Mouse (Mus musculus): ENCODE results near the gene Nutf2. TPM values are rescaled to one million over a fixed set of nuclear protein-coding genes. Genes with fewer than 3 reads are reported as not detected.
"Not testable (repeated sequence)": the region's sequence is repeated elsewhere in the genome, so short reads cannot be mapped to it uniquely, and the experiment has no call there.

The Nutf2 gene
- polyA plus RNA-seq, 1 experiment from 2014 or later, result 67.6 TPM

DNA sequence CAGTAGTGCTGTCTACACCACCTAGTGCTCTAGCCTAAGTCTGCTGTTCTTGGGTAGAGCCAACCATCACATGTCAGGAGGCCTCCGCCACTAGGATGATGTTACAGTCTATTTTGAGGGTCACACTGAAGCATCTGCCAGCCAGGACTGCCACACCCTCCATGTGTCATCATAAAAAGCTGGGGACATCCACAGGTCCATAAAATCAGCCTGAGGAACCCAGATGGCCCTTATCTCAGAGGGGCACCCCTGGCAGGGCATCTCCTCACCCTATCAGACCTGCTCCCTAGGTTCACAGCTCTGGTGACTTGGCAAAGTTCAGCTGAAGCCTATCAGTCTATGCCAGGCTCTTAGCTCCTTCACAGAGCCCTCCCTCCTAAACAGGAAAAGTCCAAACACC lies 39.5 kb upstream of the Nutf2 start:
- H3K27me3 ChIP-seq (ENCODE audit: insufficient read depth, low read length), result no peaks in the 10 kb centered on the region
- no peaks in the 10 kb centered on the region for H3K9me3 ChIP-seq (ENCODE audit: low read length)
- peak; percentile 6; the same call in 1 of the 2 replicates for TF ChIP-seq CTCF (IDR thresholded peaks at IDR 0.05; ENCODE audit: low read depth)
- TF ChIP-seq EP300 (IDR thresholded peaks at IDR 0.05; ENCODE audit: low read depth), result peak; percentile 100
- peak overlapping the region; percentile 60 for H3K9ac ChIP-seq (replicated peaks)
- ATAC-seq, result peak; percentile 98
- peaks cover 40% of the 10 kb centered on the region for H3K4me1 ChIP-seq (ENCODE audit: insufficient read depth)
- H3K4me3 ChIP-seq (ENCODE audit: low read depth, low read length), result 0 out of 2 replicates have a peak overlapping the region, but pooled peaks have one; percentile 18
- 43% methylated on average over 1 of the region's 1 CpGs for WGBS (ENCODE audit: insufficient replicate concordance)
- peaks cover 65% of the 10 kb centered on the region for H3K36me3 ChIP-seq (replicated peaks; ENCODE audit: insufficient read depth, low read length)
- H3K27ac ChIP-seq (ENCODE audit: low read depth), result peak overlapping the region; percentile 97
- peak; percentile 83 for DNase-seq
- H3K4me2 ChIP-seq (ENCODE audit: low read depth, low read length), result peak overlapping the region; percentile 80

DNA sequence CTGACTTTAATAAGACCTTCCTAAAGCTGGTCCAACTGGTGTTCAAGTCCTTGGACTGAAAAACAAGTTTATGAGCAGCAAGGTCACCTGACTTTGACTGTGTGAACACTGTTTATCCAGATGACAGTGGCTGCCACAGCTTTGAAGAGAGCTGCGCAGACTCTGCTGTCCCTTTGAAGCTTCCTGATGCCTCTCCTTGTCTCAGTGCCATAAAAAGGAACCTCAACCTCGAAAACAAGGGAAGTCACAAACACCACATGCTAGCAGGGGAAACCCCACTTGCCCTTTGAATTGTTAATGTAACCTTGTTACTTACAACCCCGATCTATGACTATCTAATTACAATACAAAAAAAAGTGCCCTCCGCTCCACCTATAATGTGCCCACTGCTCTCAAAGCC lies 34.9 kb upstream of the Nutf2 start:
- Histone ChIP-seq H3K36me3 (replicated peaks; ENCODE audit: insufficient read depth, low read length) (peaks cover 45% of the 10 kb centered on the region), H3K27ac (ENCODE audit: low read depth) (peak overlapping the region; percentile 97), H3K27me3 (ENCODE audit: insufficient read depth, low read length) (no peaks in the 10 kb centered on the region), H3K9me3 (ENCODE audit: low read length) (no peaks in the 10 kb centered on the region), H3K4me1 (ENCODE audit: insufficient read depth) (peaks cover 25% of the 10 kb centered on the region), H3K4me3 (ENCODE audit: low read depth, low read length) (peak overlapping the region; percentile 98), H3K4me2 (ENCODE audit: low read depth, low read length) (peak overlapping the region; percentile 80), H3K9ac (replicated peaks) (peak overlapping the region; percentile 97)
- ATAC-seq, result no peak
- 59% methylated on average over 4 of the region's 4 CpGs for WGBS (ENCODE audit: insufficient replicate concordance)
- TF ChIP-seq CTCF (IDR thresholded peaks at IDR 0.05; ENCODE audit: low read depth) (no peak), EP300 (IDR thresholded peaks at IDR 0.05; ENCODE audit: low read depth) (no peak)
- DNase-seq, result no peak

DNA sequence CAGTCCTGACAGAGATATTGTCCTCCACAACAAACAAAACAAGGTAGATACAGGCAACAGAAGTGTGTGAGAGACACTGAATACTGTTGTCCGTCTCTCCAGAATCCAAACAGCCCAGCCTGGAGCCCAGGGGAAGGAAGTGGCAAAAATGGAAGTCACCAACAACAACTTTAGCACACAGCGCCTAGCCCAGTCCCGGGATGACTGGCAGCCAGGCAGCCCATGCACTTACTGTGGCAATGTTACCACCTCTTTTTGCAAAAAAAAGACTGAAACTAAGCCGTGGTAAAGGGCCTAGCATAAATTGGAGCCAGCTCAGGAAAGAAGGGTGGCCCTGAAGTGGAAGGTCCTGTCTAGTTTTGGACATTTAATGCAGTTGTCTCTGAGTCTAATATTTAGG lies 34.0 kb upstream of the Nutf2 start:
- DNase-seq, result peak; percentile 45
- Histone ChIP-seq H3K36me3 (replicated peaks; ENCODE audit: insufficient read depth, low read length) (peaks cover 36% of the 10 kb centered on the region), H3K9ac (replicated peaks) (peak overlapping the region; percentile 97), H3K27ac (ENCODE audit: low read depth) (peak overlapping the region; percentile 97), H3K4me1 (ENCODE audit: insufficient read depth) (peaks cover 19% of the 10 kb centered on the region), H3K4me2 (ENCODE audit: low read depth, low read length) (peak overlapping the region; percentile 80), H3K4me3 (ENCODE audit: low read depth, low read length) (peak overlapping the region; percentile 98), H3K9me3 (ENCODE audit: low read length) (no peaks in the 10 kb centered on the region), H3K27me3 (ENCODE audit: insufficient read depth, low read length) (no peaks in the 10 kb centered on the region)
- TF ChIP-seq EP300 (IDR thresholded peaks at IDR 0.05; ENCODE audit: low read depth) (no peak), CTCF (IDR thresholded peaks at IDR 0.05; ENCODE audit: low read depth) (no peak)
- 2% methylated on average over 4 of the region's 4 CpGs for WGBS (ENCODE audit: insufficient replicate concordance)
- ATAC-seq, result no peak

DNA sequence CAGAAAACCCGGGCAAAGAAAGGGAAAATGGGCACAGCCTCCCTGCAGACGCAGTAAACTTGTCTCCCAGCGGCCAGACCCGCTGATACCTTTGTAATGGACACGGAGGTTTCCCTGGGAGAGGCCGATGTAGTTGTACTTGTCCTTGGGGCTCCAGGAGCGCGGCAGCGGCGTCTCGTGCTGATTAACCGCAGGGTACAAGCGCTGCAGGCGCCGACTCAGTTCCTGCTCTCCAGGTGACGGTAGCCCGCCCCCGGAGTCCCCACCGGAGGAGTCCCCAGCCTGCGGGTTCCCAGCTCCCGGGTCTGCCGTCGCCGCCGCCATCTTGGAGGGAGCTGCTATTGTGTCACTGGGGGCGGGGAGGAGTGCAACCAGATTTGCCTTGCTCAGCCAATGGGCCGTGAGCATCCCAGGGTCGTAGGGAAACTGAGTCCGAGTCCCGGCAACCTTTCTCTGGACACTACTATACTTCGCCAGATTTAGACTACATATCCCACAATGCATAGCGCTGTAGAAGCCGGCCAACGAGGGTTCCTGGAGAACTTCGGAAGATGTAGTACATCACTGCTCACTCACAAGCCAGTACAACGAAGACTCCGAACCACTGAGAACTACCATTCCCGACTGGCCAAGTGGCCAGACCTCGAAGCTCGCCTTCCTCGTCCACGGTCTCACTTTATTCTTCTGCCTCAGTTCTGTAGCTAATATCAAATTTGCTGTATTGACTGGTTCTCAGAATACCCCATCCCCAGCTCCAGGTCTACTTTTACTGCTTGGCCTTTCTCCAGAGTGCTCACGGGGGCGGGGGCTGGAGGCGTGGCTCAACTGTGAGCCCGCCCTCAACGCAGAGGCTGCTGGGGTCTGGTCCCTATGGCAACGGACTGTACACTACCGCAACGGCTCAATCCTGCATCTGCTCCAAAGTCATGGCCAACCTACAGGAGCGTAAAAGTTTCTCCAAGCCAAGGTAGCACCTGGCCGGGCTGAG lies 33.2 kb upstream of the Nutf2 start, which contains the start of the genes Ranbp10 and Tsnaxip1:
Gene Ranbp10, minus strand, starts transcription at position 490 of the 988 bp plus-strand sequence.
Gene Tsnaxip1, plus strand, starts transcription at position 871 of the 988 bp plus-strand sequence.
- ATAC-seq (peak; percentile 95), DNase-seq (peak; percentile 95)
- Histone ChIP-seq H3K4me3 (ENCODE audit: low read depth, low read length) (peak within 1 kb of the TSS; percentile 98), H3K4me2 (ENCODE audit: low read depth, low read length) (peak within 1 kb of the TSS; percentile 80), H3K36me3 (replicated peaks; ENCODE audit: insufficient read depth, low read length) (peaks cover 30% of the 10 kb centered on the region), H3K4me1 (ENCODE audit: insufficient read depth) (peaks cover 13% of the 10 kb centered on the region), H3K9me3 (ENCODE audit: low read length) (no peaks in the 10 kb centered on the region), H3K9ac (replicated peaks) (peak within 1 kb of the TSS; percentile 97), H3K27me3 (ENCODE audit: insufficient read depth, low read length) (no peaks in the 10 kb centered on the region), H3K27ac (ENCODE audit: low read depth) (peak within 1 kb of the TSS; percentile 97)
- peak; percentile 76 for TF ChIP-seq EP300 (IDR thresholded peaks at IDR 0.05; ENCODE audit: low read depth)
- TF ChIP-seq CTCF (IDR thresholded peaks at IDR 0.05; ENCODE audit: low read depth), result no peak
- whole genome bisulfite sequencing (ENCODE audit: insufficient replicate concordance), result under 1% methylated on average over 52 of the region's 52 CpGs

DNA sequence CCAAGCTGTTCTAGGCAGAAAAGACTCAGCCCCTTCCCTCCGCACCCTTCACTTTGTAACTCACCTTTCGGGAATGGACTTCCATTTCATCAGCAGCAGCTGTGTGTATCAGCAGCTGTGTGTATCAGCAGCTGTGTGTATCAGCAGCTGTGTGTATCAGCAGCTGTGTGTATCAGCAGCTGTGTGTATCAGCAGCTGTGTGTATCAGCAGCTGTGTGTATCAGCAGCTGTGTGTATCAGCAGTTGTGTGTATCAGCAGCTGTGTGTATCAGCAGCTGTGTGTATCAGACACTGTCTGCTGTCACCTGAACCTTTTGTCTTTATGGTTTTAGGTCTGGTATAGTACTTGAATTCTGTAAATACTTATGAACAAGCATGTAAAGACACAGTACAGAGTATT lies 26.6 kb upstream of the Nutf2 start:
- H3K9me3 ChIP-seq (ENCODE audit: low read length); H3K27me3 ChIP-seq (ENCODE audit: insufficient read depth, low read length); DNase-seq; ATAC-seq; H3K36me3 ChIP-seq (replicated peaks; ENCODE audit: insufficient read depth, low read length); H3K4me1 ChIP-seq (ENCODE audit: insufficient read depth): not testable (repeated sequence)
- 55% methylated on average over 2 of the region's 2 CpGs for WGBS (ENCODE audit: insufficient replicate concordance)
- peak overlapping the region; percentile 68 for H3K27ac ChIP-seq (ENCODE audit: low read depth)
- peak; percentile 95 for TF ChIP-seq EP300 (IDR thresholded peaks at IDR 0.05; ENCODE audit: low read depth)
- peak overlapping the region; percentile 29 for H3K4me3 ChIP-seq (ENCODE audit: low read depth, low read length)
- peak overlapping the region; percentile 36 for H3K9ac ChIP-seq (replicated peaks)
- peak overlapping the region; percentile 56 for H3K4me2 ChIP-seq (ENCODE audit: low read depth, low read length)

DNA sequence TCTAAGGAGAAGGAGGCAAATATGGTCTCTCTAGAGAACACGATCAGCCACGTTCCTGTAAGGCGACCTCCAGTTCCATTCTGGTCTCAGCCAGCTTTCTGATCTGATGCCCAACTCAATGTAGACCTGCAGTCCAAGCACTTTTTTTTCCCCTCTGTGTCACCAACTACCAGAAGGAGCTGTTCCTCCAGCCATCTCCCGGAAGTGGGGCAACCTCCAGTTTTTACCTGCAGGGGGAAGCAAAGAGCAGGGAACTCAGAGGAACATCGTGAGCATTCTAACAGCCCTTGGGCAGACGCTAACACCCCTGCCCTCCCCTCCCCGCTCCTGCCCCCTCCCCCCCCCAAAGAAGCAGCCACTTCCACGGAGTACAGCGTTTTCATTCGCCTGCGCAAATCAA lies 25.1 kb upstream of the Nutf2 start:
- H3K36me3 ChIP-seq (replicated peaks; ENCODE audit: insufficient read depth, low read length), result no peaks in the 10 kb centered on the region
- no peak for TF ChIP-seq EP300 (IDR thresholded peaks at IDR 0.05; ENCODE audit: low read depth)
- TF ChIP-seq CTCF (IDR thresholded peaks at IDR 0.05; ENCODE audit: low read depth), result peak; percentile 89
- no peaks in the 10 kb centered on the region for H3K9me3 ChIP-seq (ENCODE audit: low read length)
- H3K4me2 ChIP-seq (ENCODE audit: low read depth, low read length), result peak overlapping the region; percentile 37
- peak; percentile 66 for ATAC-seq
- 25% methylated on average over 11 of the region's 11 CpGs for WGBS (ENCODE audit: insufficient replicate concordance)
- peaks cover 6% of the 10 kb centered on the region for H3K4me1 ChIP-seq (ENCODE audit: insufficient read depth)
- 0 out of 2 replicates have a peak overlapping the region, but pooled peaks have one; percentile 24 for H3K27ac ChIP-seq (ENCODE audit: low read depth)
- no peak overlapping the region for H3K4me3 ChIP-seq (ENCODE audit: low read depth, low read length)
- no peak overlapping the region for H3K9ac ChIP-seq (replicated peaks)
- no peaks in the 10 kb centered on the region for H3K27me3 ChIP-seq (ENCODE audit: insufficient read depth, low read length)
- DNase-seq, result peak; percentile 87
